Mouse (Mus musculus) kidney, adult 2 months (tissue): ENCODE data around the gene Slfn1.

Experiments
- CTCF ChIP-seq: fragments of 200-500 bp; conservative IDR thresholded peaks from 2 replicates; pipeline ENCODE4 v1.5.1; 2011; ENCODE audit warnings: low read depth, mild to moderate bottlenecking, control low read depth, low read length, moderate library complexity, mixed read lengths; ENCODE audit not compliant: insufficient read depth, insufficient read length
- POLR2A ChIP-seq: fragments of 200-500 bp; IDR thresholded peaks from one replicate; pipeline ENCODE4 v1.6.1; 2011; ENCODE audit warnings: low read depth, low read length, control low read depth

DNA sequence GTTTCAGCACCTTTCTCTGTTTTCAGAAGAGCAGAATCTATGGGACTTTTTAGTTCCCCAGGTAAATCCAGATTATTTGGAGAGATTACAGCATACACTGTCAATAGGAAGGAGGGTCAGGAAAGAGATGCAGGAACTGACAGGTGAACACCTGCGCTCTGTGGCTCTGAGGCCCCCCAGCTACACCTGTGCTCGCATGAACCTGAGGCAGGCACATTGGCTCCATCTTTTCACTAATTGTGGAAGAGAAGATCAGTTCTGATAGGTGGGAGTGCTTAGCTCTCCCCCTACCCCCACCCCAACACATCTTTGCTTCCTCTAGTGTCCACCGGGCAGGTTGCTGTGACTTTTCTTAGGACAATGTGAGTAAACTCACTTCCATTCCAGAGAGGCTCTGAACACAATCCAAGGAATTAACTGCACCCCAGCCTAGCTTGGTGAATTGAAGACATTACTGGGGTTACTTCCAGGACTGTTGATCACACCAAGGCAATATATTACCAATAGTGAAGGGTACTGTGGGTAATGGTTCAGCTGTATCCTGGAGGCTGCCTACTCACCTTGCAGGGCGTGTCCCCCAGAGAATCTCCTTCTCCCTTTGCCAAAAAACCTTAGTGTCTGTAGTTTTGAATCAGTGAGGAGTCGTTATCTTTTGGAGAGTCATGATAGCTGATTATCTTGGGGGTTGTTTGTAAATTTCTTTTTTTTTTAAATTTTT, 38.1 kb upstream of the Slfn1 start:
- TF ChIP-seq POLR2A (no peak), CTCF (no peak)
